Mouse (Mus musculus) heart, embryonic 15.5 days (tissue): Measurements from ENCODE around the gene BC052040. TPM values are rescaled to one million over a fixed set of nuclear protein-coding genes. Genes with fewer than 3 reads are reported as not detected.

ENCODE experiments used
- ATAC-seq: fragments of 200-750 bp; cut with Nextera tagmentation; replicated peaks from 2 replicates; pipeline ENCODE4 v1.8.0; 2017; ENCODE audit warnings: low read depth, moderate TSS enrichment; ENCODE audit not compliant: insufficient number of reproducible peaks, insufficient read depth, low FRiP score
- H3K27ac ChIP-seq: fragments of 300-500 bp; sonication (generic); 2 replicates; pipeline ENCODE4 v1.5.1; 2015; ENCODE audit warnings: mild to moderate bottlenecking, inconsistent platforms
- H3K27me3 ChIP-seq: fragments of 300-500 bp; sonication (generic); 2 replicates; pipeline ENCODE4 v1.6.1; 2015; ENCODE audit warnings: inconsistent platforms
- H3K36me3 ChIP-seq: fragments of 300-500 bp; sonication (generic); 2 replicates; pipeline ENCODE4 v1.6.1; 2015; ENCODE audit warnings: mild to moderate bottlenecking, inconsistent platforms
- H3K4me1 ChIP-seq: fragments of 300-500 bp; sonication (generic); replicated peaks from 2 replicates; pipeline ENCODE4 v1.6.1; 2015; ENCODE audit warnings: inconsistent platforms
- H3K4me2 ChIP-seq: fragments of 300-500 bp; sonication (generic); 2 replicates; pipeline ENCODE4 v1.6.1; 2015; ENCODE audit warnings: inconsistent platforms, mild to moderate bottlenecking, moderate library complexity
- H3K4me3 ChIP-seq: fragments of 300-500 bp; sonication (generic); 2 replicates; pipeline ENCODE4 v1.5.1; 2015; ENCODE audit warnings: mild to moderate bottlenecking, inconsistent platforms
- H3K9ac ChIP-seq: fragments of 300-500 bp; sonication (generic); 2 replicates; pipeline ENCODE4 v1.6.1; 2015; ENCODE audit warnings: mild to moderate bottlenecking, inconsistent platforms
- H3K9me3 ChIP-seq: fragments of 300-500 bp; sonication (generic); replicated peaks from 2 replicates; pipeline ENCODE4 v1.6.1; 2016; ENCODE audit warnings: inconsistent platforms
- WGBS: fragments of 180-500 bp; shearing (Covaris S2); methylation state at CpG from one replicate; pipeline ENCODE4 v1.1.7; 2015; ENCODE audit warnings: mixed read lengths; 5-methylcytosine and 5-hydroxymethylcytosine counted together
- polyA plus RNA-seq: library from polyadenylated mRNA; unstranded; fragments of >200 nt; fragmentation: Nextera tagmentation; extraction: Ambion mirVana; gene quantifications from 2 replicates; pipeline ENCODE4 v1.2.1, GENCODE M21; 2015

BC052040 gene
- polyA plus RNA-seq, 1 experiment from 2014 or later = 9.8 TPM

GRCm38 (mm10) chr2:115660213-115661120, 79.0 kb downstream of the BC052040 start:
- Histone ChIP-seq H3K36me3 (no peaks in the 10 kb centered on the region), H3K4me2 (no peak overlapping the region), H3K27me3 (no peaks in the 10 kb centered on the region), H3K9ac (no peak overlapping the region), H3K9me3 (no peaks in the 10 kb centered on the region), H3K4me3 (no peak overlapping the region), H3K4me1 (no peaks in the 10 kb centered on the region), H3K27ac (no peak overlapping the region)
- ATAC-seq = no peak
- 82% methylated on average over 6 of the region's 6 CpGs for WGBS

- Histone ChIP-seq H3K4me3 (no peak overlapping the region), H3K27ac (no peak overlapping the region), H3K9me3 (no peaks in the 10 kb centered on the region), H3K36me3 (no peaks in the 10 kb centered on the region), H3K4me1 (0 out of 2 replicates have a peak, but pooled peaks cover 2% of the 10 kb centered on the region), H3K9ac (no peak overlapping the region), H3K4me2 (no peak overlapping the region), H3K27me3 (no peaks in the 10 kb centered on the region)
- no peak for ATAC-seq
- WGBS = 87% methylated on average over 2 of the region's 2 CpGs
These were observed 86.0 kb downstream of the BC052040 start for GRCm38 (mm10) chr2:115667516-115667915.

GRCm38 (mm10) chr2:115673054-115673660, 91.6 kb downstream of the BC052040 start:
- no peak for ATAC-seq
- H3K9me3 ChIP-seq = no peaks in the 10 kb centered on the region
- H3K27ac ChIP-seq = no peak overlapping the region
- no peaks in the 10 kb centered on the region for H3K36me3 ChIP-seq
- no peak overlapping the region for H3K4me3 ChIP-seq
- no peak overlapping the region for H3K9ac ChIP-seq
- no peak overlapping the region for H3K4me2 ChIP-seq
- H3K4me1 ChIP-seq = peaks cover 2% of the 10 kb centered on the region; the same call in 1 of the 2 replicates
- 89% methylated on average over 7 of the region's 7 CpGs for WGBS
- H3K27me3 ChIP-seq = no peaks in the 10 kb centered on the region

- 73% methylated on average over 5 of the region's 5 CpGs for WGBS
- no peak for ATAC-seq
These were observed 97.3 kb downstream of the BC052040 start for GRCm38 (mm10) chr2:115678786-115679185.

GRCm38 (mm10) chr2:115685250-115685649, 103.7 kb downstream of the BC052040 start:
- no peak overlapping the region for H3K4me3 ChIP-seq
- H3K36me3 ChIP-seq = no peaks in the 10 kb centered on the region
- no peak overlapping the region for H3K9ac ChIP-seq
- H3K27me3 ChIP-seq = no peaks in the 10 kb centered on the region
- H3K9me3 ChIP-seq = no peaks in the 10 kb centered on the region
- no peak overlapping the region for H3K4me2 ChIP-seq
- no peaks in the 10 kb centered on the region for H3K4me1 ChIP-seq
- no peak for ATAC-seq
- no peak overlapping the region for H3K27ac ChIP-seq
- 71% methylated on average over 3 of the region's 3 CpGs for WGBS

More at GRCm38 (mm10) chr2:115678786-115679185, 97.3 kb downstream of the BC052040 start:
- Histone ChIP-seq H3K27ac (no peak overlapping the region), H3K4me1 (no peaks in the 10 kb centered on the region; the same call in 1 of the 2 replicates), H3K27me3 (no peaks in the 10 kb centered on the region), H3K36me3 (no peaks in the 10 kb centered on the region), H3K4me2 (no peak overlapping the region), H3K4me3 (no peak overlapping the region), H3K9me3 (no peaks in the 10 kb centered on the region), H3K9ac (no peak overlapping the region)

- H3K27me3 ChIP-seq = no peaks in the 10 kb centered on the region
- 90% methylated on average over 4 of the region's 4 CpGs for WGBS
- no peak for ATAC-seq
- no peak overlapping the region for H3K9ac ChIP-seq
- H3K27ac ChIP-seq = no peak overlapping the region
- no peak overlapping the region for H3K4me2 ChIP-seq
- no peaks in the 10 kb centered on the region for H3K9me3 ChIP-seq
- no peaks in the 10 kb centered on the region for H3K4me1 ChIP-seq
- H3K36me3 ChIP-seq = no peaks in the 10 kb centered on the region
- no peak overlapping the region for H3K4me3 ChIP-seq
These were observed 106.1 kb downstream of the BC052040 start for GRCm38 (mm10) chr2:115687612-115688011.

- Histone ChIP-seq H3K4me3 (no peak overlapping the region), H3K27ac (no peak overlapping the region), H3K4me1 (no peaks in the 10 kb centered on the region), H3K4me2 (no peak overlapping the region), H3K36me3 (no peaks in the 10 kb centered on the region), H3K27me3 (no peaks in the 10 kb centered on the region), H3K9me3 (no peaks in the 10 kb centered on the region), H3K9ac (no peak overlapping the region)
- no peak for ATAC-seq
- 90% methylated on average over 6 of the region's 6 CpGs for WGBS
These were observed 106.8 kb downstream of the BC052040 start for GRCm38 (mm10) chr2:115688282-115688681.

- WGBS = 80% methylated on average over 3 of the region's 3 CpGs
- Histone ChIP-seq H3K27me3 (no peaks in the 10 kb centered on the region), H3K4me1 (no peaks in the 10 kb centered on the region), H3K9me3 (no peaks in the 10 kb centered on the region), H3K27ac (no peak overlapping the region), H3K36me3 (no peaks in the 10 kb centered on the region), H3K9ac (no peak overlapping the region), H3K4me2 (no peak overlapping the region), H3K4me3 (no peak overlapping the region)
- ATAC-seq = no peak
These were observed 112.3 kb downstream of the BC052040 start for GRCm38 (mm10) chr2:115693841-115694240.

- Histone ChIP-seq H3K9ac (no peak overlapping the region), H3K27me3 (no peaks in the 10 kb centered on the region), H3K27ac (no peak overlapping the region), H3K36me3 (no peaks in the 10 kb centered on the region), H3K9me3 (no peaks in the 10 kb centered on the region), H3K4me2 (no peak overlapping the region), H3K4me3 (no peak overlapping the region), H3K4me1 (no peaks in the 10 kb centered on the region)
- WGBS = 90% methylated on average over 6 of the region's 6 CpGs
- ATAC-seq = no peak
These were observed 112.9 kb downstream of the BC052040 start for GRCm38 (mm10) chr2:115694386-115694785.

GRCm38 (mm10) chr2:115699032-115699431, 117.5 kb downstream of the BC052040 start:
- Histone ChIP-seq H3K9ac (no peak overlapping the region), H3K27me3 (no peaks in the 10 kb centered on the region), H3K9me3 (no peaks in the 10 kb centered on the region), H3K4me1 (0 out of 2 replicates have a peak, but pooled peaks cover 2% of the 10 kb centered on the region), H3K4me3 (no peak overlapping the region), H3K27ac (no peak overlapping the region), H3K4me2 (no peak overlapping the region), H3K36me3 (peaks cover 9% of the 10 kb centered on the region)
- ATAC-seq = no peak
- 72% methylated on average over 5 of the region's 5 CpGs for WGBS

- 79% methylated on average over 5 of the region's 5 CpGs for WGBS
- H3K4me3 ChIP-seq = no peak overlapping the region
- no peak overlapping the region for H3K4me2 ChIP-seq
- H3K36me3 ChIP-seq = peaks cover 9% of the 10 kb centered on the region
- 0 out of 2 replicates have a peak, but pooled peaks cover 2% of the 10 kb centered on the region for H3K4me1 ChIP-seq
- ATAC-seq = no peak
- no peaks in the 10 kb centered on the region for H3K27me3 ChIP-seq
- H3K9me3 ChIP-seq = no peaks in the 10 kb centered on the region
- H3K27ac ChIP-seq = no peak overlapping the region
- H3K9ac ChIP-seq = no peak overlapping the region
These were observed 121.1 kb downstream of the BC052040 start for GRCm38 (mm10) chr2:115702610-115703009.
